Mouse (Mus musculus) naive thymus-derived CD4-positive, alpha-beta T cell, adult 2 months (primary cell): ENCODE measurements around the gene Nfatc2ip.
A peak's percentile ranks its signal among the peaks of the same experiment; 100 is the strongest.

Source experiments
- DNase-seq: peaks from one replicate; pipeline ENCODE4 v3.0.0-alpha.2; 2011; ENCODE audit warnings: low read depth

Nfatc2ip gene

GRCm38 (mm10) chr7:126396298-126397119 lies at the start of gene Nfatc2ip:
Gene Nfatc2ip, minus strand, starts transcription at chr7:126396737.
- DNase-seq = peak; percentile 99

- DNase-seq = no peak
These were observed 49.7 kb upstream of the Nfatc2ip start for GRCm38 (mm10) chr7:126446217-126446616.

- DNase-seq = no peak
These were observed 48.7 kb upstream of the Nfatc2ip start for GRCm38 (mm10) chr7:126445104-126445815.

- no peak for DNase-seq
These were observed 48.0 kb upstream of the Nfatc2ip start for GRCm38 (mm10) chr7:126444536-126444935.

GRCm38 (mm10) chr7:126443997-126444396 lies 47.5 kb upstream of the Nfatc2ip start:
- DNase-seq = no peak

GRCm38 (mm10) chr7:126440134-126440533 lies 43.6 kb upstream of the Nfatc2ip start:
- no peak for DNase-seq

GRCm38 (mm10) chr7:126436851-126437250 lies 40.3 kb upstream of the Nfatc2ip start:
- DNase-seq = peak; percentile 83

- no peak for DNase-seq
These were observed 39.3 kb upstream of the Nfatc2ip start for GRCm38 (mm10) chr7:126435801-126436200.

GRCm38 (mm10) chr7:126434726-126435125 lies 38.2 kb upstream of the Nfatc2ip start:
- DNase-seq = no peak

GRCm38 (mm10) chr7:126430167-126430566 lies 33.6 kb upstream of the Nfatc2ip start:
- DNase-seq = peak; percentile 19

- no peak for DNase-seq
These were observed 33.0 kb upstream of the Nfatc2ip start for GRCm38 (mm10) chr7:126429503-126429898.

GRCm38 (mm10) chr7:126428631-126429502 lies 32.3 kb upstream of the Nfatc2ip start, which contains the start of gene Rabep2:
Gene Rabep2, plus strand, starts transcription at chr7:126428759.
- DNase-seq = peak; percentile 88

- no peak for DNase-seq
These were observed 31.6 kb upstream of the Nfatc2ip start for GRCm38 (mm10) chr7:126428154-126428553.

- no peak for DNase-seq
These were observed 30.9 kb upstream of the Nfatc2ip start for GRCm38 (mm10) chr7:126427323-126427860.

- no peak for DNase-seq
These were observed 27.6 kb upstream of the Nfatc2ip start for GRCm38 (mm10) chr7:126424161-126424560.

- DNase-seq = no peak
These were observed 25.2 kb upstream of the Nfatc2ip start for GRCm38 (mm10) chr7:126421756-126422155.

- DNase-seq = no peak
These were observed 22.0 kb upstream of the Nfatc2ip start for GRCm38 (mm10) chr7:126418496-126418895.

- DNase-seq = no peak
These were observed 21.1 kb upstream of the Nfatc2ip start for GRCm38 (mm10) chr7:126417606-126418005.

- no peak for DNase-seq
These were observed 20.5 kb upstream of the Nfatc2ip start for GRCm38 (mm10) chr7:126417045-126417444.

- DNase-seq = no peak
These were observed 20.1 kb upstream of the Nfatc2ip start for GRCm38 (mm10) chr7:126416615-126417014.

GRCm38 (mm10) chr7:126414725-126415124 lies 18.2 kb upstream of the Nfatc2ip start, which contains the start of gene Cd19:
Gene Cd19, minus strand, starts transcription at chr7:126414889.
- DNase-seq = no peak

- no peak for DNase-seq
These were observed 14.5 kb upstream of the Nfatc2ip start for GRCm38 (mm10) chr7:126411061-126411460.
